Mouse (Mus musculus) ES-Bruce4 (cell line): ENCODE results near the gene Slitrk5. TPM values are rescaled to one million over a fixed set of nuclear protein-coding genes. Genes with fewer than 3 reads are reported as not detected.
A peak's percentile ranks its signal among the peaks of the same experiment; 100 is the strongest.

Source experiments
- H3K27ac ChIP-seq: 2 replicates; pipeline ENCODE4 v1.5.1; 2012; ENCODE audit warnings: low read length, inconsistent platforms; ENCODE audit not compliant: insufficient read depth
- H3K27me3 ChIP-seq: 2 replicates; pipeline ENCODE4 v1.6.1; 2012; ENCODE audit warnings: mild to moderate bottlenecking, low read length, inconsistent platforms; ENCODE audit not compliant: control insufficient read depth, poor library complexity, insufficient read depth, severe bottlenecking
- H3K36me3 ChIP-seq: 2 replicates; pipeline ENCODE4 v1.6.1; 2012; ENCODE audit warnings: inconsistent platforms, mild to moderate bottlenecking, low read length, moderate library complexity; ENCODE audit not compliant: control insufficient read depth, poor library complexity, insufficient read depth, severe bottlenecking
- H3K4me1 ChIP-seq: one replicate; pipeline ENCODE4 v1.8.1; 2011; ENCODE audit warnings: low read length; ENCODE audit not compliant: control insufficient read depth, insufficient read depth
- H3K4me3 ChIP-seq: 2 replicates; pipeline ENCODE4 v1.5.1; 2011; ENCODE audit warnings: low read depth, mild to moderate bottlenecking, low read length
- H3K9ac ChIP-seq: 2 replicates; pipeline ENCODE4 v1.6.1; 2012; ENCODE audit warnings: low read depth, mild to moderate bottlenecking, inconsistent platforms; ENCODE audit not compliant: poor library complexity, severe bottlenecking
- H3K9me3 ChIP-seq: replicated peaks from 2 replicates; pipeline ENCODE4 v1.6.1; 2012; ENCODE audit warnings: mild to moderate bottlenecking, low read length, inconsistent platforms; ENCODE audit not compliant: control insufficient read depth, poor library complexity, insufficient read depth, severe bottlenecking
- CTCF ChIP-seq: IDR thresholded peaks from one replicate; pipeline ENCODE4 v1.8.1; 2011; ENCODE audit warnings: low read depth, low read length
- EP300 ChIP-seq: IDR thresholded peaks from 2 replicates; pipeline ENCODE4 v1.6.1; 2011; ENCODE audit warnings: low read depth, low read length; ENCODE audit not compliant: insufficient read depth
- POLR2A ChIP-seq: IDR thresholded peaks from one replicate; pipeline ENCODE4 v1.8.1; 2011; ENCODE audit warnings: low read length; ENCODE audit not compliant: insufficient read depth
- polyA plus RNA-seq: library from polyadenylated mRNA; stranded (reverse); fragments of >200 nt; gene quantifications from 2 replicates; pipeline ENCODE4 v1.2.4, GENCODE M21; 2011; ENCODE audit warnings: low read depth; ENCODE audit not compliant: missing spikeins, insufficient read depth, insufficient read length

The Slitrk5 gene
- polyA plus RNA-seq: 1.3 and 1.4 TPM in 2 replicates

GRCm38 (mm10) chr14:111674664-111675147 is at the start of gene Slitrk5:
Gene Slitrk5, plus strand, starts transcription at chr14:111675097.
- Histone ChIP-seq H3K4me3 (peak within 1 kb of the TSS; percentile 76), H3K27ac (no peak within 1 kb of the TSS)

GRCm38 (mm10) chr14:111672942-111673341 is 2.0 kb upstream of the Slitrk5 start:
- H3K27ac ChIP-seq: no peak overlapping the region
- H3K4me1 ChIP-seq: no peaks in the 10 kb centered on the region
- no peaks in the 10 kb centered on the region for H3K36me3 ChIP-seq
- no peaks in the 10 kb centered on the region for H3K27me3 ChIP-seq
- TF ChIP-seq EP300 (no peak), CTCF (no peak), POLR2A (no peak)
- no peak overlapping the region for H3K9ac ChIP-seq
- no peaks in the 10 kb centered on the region for H3K9me3 ChIP-seq
- no peak overlapping the region for H3K4me3 ChIP-seq

More at GRCm38 (mm10) chr14:111674664-111675147, at the start of gene Slitrk5:
- H3K9me3 ChIP-seq: no peaks in the 10 kb centered on the region
- peak within 1 kb of the TSS; percentile 50 for H3K9ac ChIP-seq
- H3K27me3 ChIP-seq: no peaks in the 10 kb centered on the region; the same call in 1 of the 2 replicates
- no peaks in the 10 kb centered on the region for H3K4me1 ChIP-seq
- TF ChIP-seq EP300: peak; percentile 42; the same call in 1 of the 2 replicates
- TF ChIP-seq CTCF: peak; percentile 70
- TF ChIP-seq POLR2A: no peak
- no peaks in the 10 kb centered on the region for H3K36me3 ChIP-seq

GRCm38 (mm10) chr14:111675211-111676165 is 591 bp downstream of the Slitrk5 start:
- Histone ChIP-seq H3K9me3 (no peaks in the 10 kb centered on the region), H3K27me3 (no peaks in the 10 kb centered on the region; the same call in 1 of the 2 replicates), H3K4me3 (peak overlapping the region; percentile 76), H3K9ac (peak overlapping the region; percentile 50), H3K4me1 (no peaks in the 10 kb centered on the region), H3K36me3 (no peaks in the 10 kb centered on the region), H3K27ac (no peak overlapping the region)
- TF ChIP-seq EP300: no peak
- TF ChIP-seq CTCF: no peak
- no peak for TF ChIP-seq POLR2A

- Histone ChIP-seq H3K27me3 (no peaks in the 10 kb centered on the region; the same call in 1 of the 2 replicates), H3K9ac (peak overlapping the region; percentile 50), H3K27ac (no peak overlapping the region), H3K4me3 (peak overlapping the region; percentile 76), H3K9me3 (no peaks in the 10 kb centered on the region), H3K4me1 (no peaks in the 10 kb centered on the region), H3K36me3 (no peaks in the 10 kb centered on the region)
- no peak for TF ChIP-seq POLR2A
- TF ChIP-seq CTCF: no peak
- TF ChIP-seq EP300: no peak
These were observed 1.3 kb downstream of the Slitrk5 start for GRCm38 (mm10) chr14:111676166-111676581.

GRCm38 (mm10) chr14:111676851-111677291 is 2.0 kb downstream of the Slitrk5 start:
- no peak overlapping the region for H3K27ac ChIP-seq
- no peaks in the 10 kb centered on the region for H3K4me1 ChIP-seq
- H3K27me3 ChIP-seq: peaks cover 3% of the 10 kb centered on the region; the same call in 1 of the 2 replicates
- H3K9me3 ChIP-seq: no peaks in the 10 kb centered on the region
- peak overlapping the region; percentile 7; the same call in 1 of the 2 replicates for H3K4me3 ChIP-seq
- TF ChIP-seq POLR2A: no peak
- TF ChIP-seq EP300: no peak
- H3K9ac ChIP-seq: 0 out of 2 replicates have a peak overlapping the region, but pooled peaks have one; percentile 50
- H3K36me3 ChIP-seq: no peaks in the 10 kb centered on the region
